Mouse (Mus musculus) forebrain, embryonic 12.5 days (tissue): Measurements from ENCODE around the gene Alg2. TPM values are rescaled to one million over a fixed set of nuclear protein-coding genes. Genes with fewer than 3 reads are reported as not detected.

Source experiments
- ATAC-seq: fragments of 200-750 bp; cut with Nextera tagmentation; 2 replicates; pipeline ENCODE4 v1.8.0; 2017; ENCODE audit warnings: moderate TSS enrichment; ENCODE audit not compliant: low FRiP score
- H3K27ac ChIP-seq: fragments of 300-500 bp; sonication (generic); 2 replicates; pipeline ENCODE4 v1.5.1; 2016; ENCODE audit warnings: mild to moderate bottlenecking
- H3K27me3 ChIP-seq: fragments of 300-500 bp; sonication (generic); 2 replicates; pipeline ENCODE4 v1.6.1; 2016; ENCODE audit warnings: mild to moderate bottlenecking
- H3K36me3 ChIP-seq: fragments of 300-500 bp; sonication (generic); replicated peaks from 2 replicates; pipeline ENCODE4 v1.6.1; 2016; ENCODE audit warnings: mild to moderate bottlenecking
- H3K4me1 ChIP-seq: fragments of 300-500 bp; sonication (generic); 2 replicates; pipeline ENCODE4 v1.6.1; 2016
- H3K4me2 ChIP-seq: fragments of 300-500 bp; sonication (generic); 2 replicates; pipeline ENCODE4 v1.6.1; 2016; ENCODE audit warnings: mild to moderate bottlenecking, moderate library complexity
- H3K4me3 ChIP-seq: fragments of 300-500 bp; sonication (generic); replicated peaks from 2 replicates; pipeline ENCODE4 v1.5.1; 2016; ENCODE audit warnings: mild to moderate bottlenecking
- H3K9ac ChIP-seq: fragments of 300-500 bp; sonication (generic); 2 replicates; pipeline ENCODE4 v1.6.1; 2016; ENCODE audit warnings: mild to moderate bottlenecking
- H3K9me3 ChIP-seq: fragments of 300-500 bp; sonication (generic); 2 replicates; pipeline ENCODE4 v1.6.1; 2016
- WGBS: fragments of 180-500 bp; shearing (Covaris S2); methylation state at CpG from one replicate; pipeline ENCODE4 v1.1.7; 2016; 5-methylcytosine and 5-hydroxymethylcytosine counted together
- polyA plus RNA-seq: library from polyadenylated mRNA; unstranded; fragments of >200 nt; fragmentation: Nextera tagmentation; extraction: Ambion mirVana; gene quantifications from 2 replicates; pipeline ENCODE4 v1.2.1, GENCODE M21; 2016

Alg2 gene
- polyA plus RNA-seq = 136 and 143 TPM in 2 replicates

DNA sequence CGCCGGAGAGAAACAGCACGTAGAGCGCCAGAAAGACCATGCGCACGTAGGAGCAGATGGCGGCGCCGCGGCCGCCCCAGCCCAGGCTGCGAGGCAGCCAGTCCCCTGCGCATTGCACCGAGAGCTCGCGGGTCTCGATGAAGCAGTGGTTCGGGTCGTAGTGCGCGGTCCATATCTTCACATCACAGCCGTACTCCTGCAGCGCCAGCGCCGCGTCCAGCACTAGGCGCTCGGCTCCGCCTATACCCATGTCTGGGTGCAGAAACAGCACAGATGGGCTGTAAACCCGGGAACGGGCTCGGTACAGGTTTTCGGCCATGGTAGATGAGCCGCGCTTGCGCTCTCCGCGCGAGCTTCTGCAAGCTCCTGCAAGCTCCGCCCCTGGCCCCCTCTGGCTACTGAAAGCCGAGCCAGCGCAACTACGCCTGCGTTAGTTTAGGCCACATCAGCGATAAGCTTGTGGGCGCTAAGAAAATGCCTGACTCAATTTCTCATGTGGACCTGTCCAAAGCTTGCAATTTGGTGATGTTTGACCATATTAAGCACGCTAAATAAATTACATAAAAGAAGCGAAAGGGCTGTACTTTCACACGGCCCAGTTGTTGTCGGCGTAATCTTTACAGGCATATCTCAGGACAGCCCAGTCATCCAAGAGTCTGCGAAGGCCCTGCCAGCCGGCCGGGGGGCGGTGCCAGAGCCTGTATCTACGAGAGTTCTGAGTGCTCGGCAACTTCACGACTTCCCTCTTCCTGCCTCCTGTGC is at the start of gene Alg2, which contains the start of gene Sec61b:
TSS of gene Alg2 (minus strand) at position 366 of the 762 bp plus-strand sequence.
TSS of gene Sec61b (plus strand) at position 691 of the 762 bp plus-strand sequence.
- ATAC-seq = peak; percentile 96
- Histone ChIP-seq H3K4me2 (peak within 1 kb of the TSS; percentile 72), H3K9ac (peak within 1 kb of the TSS; percentile 90), H3K36me3 (peaks cover 60% of the 10 kb centered on the region), H3K27ac (peak within 1 kb of the TSS; percentile 98), H3K27me3 (no peaks in the 10 kb centered on the region), H3K9me3 (no peaks in the 10 kb centered on the region), H3K4me3 (peak within 1 kb of the TSS; percentile 80), H3K4me1 (peaks cover 25% of the 10 kb centered on the region)
- WGBS = under 1% methylated on average over 56 of the region's 58 CpGs

GRCm38 (mm10) chr4:47521884-47522605 is 47.9 kb upstream of the Alg2 start:
- Histone ChIP-seq H3K9me3 (no peaks in the 10 kb centered on the region), H3K4me1 (peaks cover 10% of the 10 kb centered on the region), H3K9ac (no peak overlapping the region), H3K4me2 (no peak overlapping the region), H3K27ac (no peak overlapping the region), H3K27me3 (no peaks in the 10 kb centered on the region), H3K4me3 (no peak overlapping the region), H3K36me3 (no peaks in the 10 kb centered on the region)
- 84% methylated on average over 6 of the region's 6 CpGs for WGBS
- ATAC-seq = no peak

GRCm38 (mm10) chr4:47520076-47520475 is 45.9 kb upstream of the Alg2 start:
- Histone ChIP-seq H3K9ac (no peak overlapping the region), H3K4me3 (no peak overlapping the region), H3K4me2 (no peak overlapping the region), H3K36me3 (no peaks in the 10 kb centered on the region), H3K27ac (no peak overlapping the region), H3K4me1 (peaks cover 10% of the 10 kb centered on the region), H3K9me3 (no peaks in the 10 kb centered on the region), H3K27me3 (no peaks in the 10 kb centered on the region)
- no peak for ATAC-seq
- 75% methylated on average over 4 of the region's 4 CpGs for WGBS

GRCm38 (mm10) chr4:47518551-47519181 is 44.5 kb upstream of the Alg2 start:
- peaks cover 10% of the 10 kb centered on the region for H3K4me1 ChIP-seq
- no peak overlapping the region for H3K9ac ChIP-seq
- peak; percentile 49; the same call in 1 of the 2 replicates for ATAC-seq
- no peak overlapping the region for H3K4me2 ChIP-seq
- H3K9me3 ChIP-seq = no peaks in the 10 kb centered on the region
- H3K27ac ChIP-seq = peak overlapping the region; percentile 36
- H3K4me3 ChIP-seq = no peak overlapping the region
- no peaks in the 10 kb centered on the region for H3K36me3 ChIP-seq
- no peaks in the 10 kb centered on the region for H3K27me3 ChIP-seq
- 55% methylated on average over 12 of the region's 12 CpGs for WGBS

GRCm38 (mm10) chr4:47504841-47505517 is 30.8 kb upstream of the Alg2 start:
- no peak for ATAC-seq
- 80% methylated on average over 10 of the region's 10 CpGs for WGBS
- Histone ChIP-seq H3K9me3 (no peaks in the 10 kb centered on the region), H3K27ac (no peak overlapping the region), H3K36me3 (no peaks in the 10 kb centered on the region), H3K4me2 (no peak overlapping the region), H3K4me1 (no peaks in the 10 kb centered on the region), H3K9ac (no peak overlapping the region), H3K4me3 (no peak overlapping the region), H3K27me3 (no peaks in the 10 kb centered on the region)

GRCm38 (mm10) chr4:47503045-47503444 is 28.9 kb upstream of the Alg2 start:
- Histone ChIP-seq H3K4me1 (no peaks in the 10 kb centered on the region), H3K36me3 (no peaks in the 10 kb centered on the region), H3K4me3 (no peak overlapping the region), H3K9me3 (no peaks in the 10 kb centered on the region), H3K27ac (no peak overlapping the region), H3K4me2 (no peak overlapping the region), H3K27me3 (no peaks in the 10 kb centered on the region), H3K9ac (no peak overlapping the region)
- ATAC-seq = no peak
- WGBS = 86% methylated on average over 6 of the region's 6 CpGs

GRCm38 (mm10) chr4:47502546-47502971 is 28.4 kb upstream of the Alg2 start:
- Histone ChIP-seq H3K9ac (no peak overlapping the region), H3K9me3 (no peaks in the 10 kb centered on the region), H3K36me3 (no peaks in the 10 kb centered on the region), H3K27ac (no peak overlapping the region), H3K4me1 (no peaks in the 10 kb centered on the region), H3K4me3 (no peak overlapping the region), H3K27me3 (no peaks in the 10 kb centered on the region), H3K4me2 (no peak overlapping the region)
- ATAC-seq = no peak
- WGBS = 29% methylated on average over 4 of the region's 4 CpGs

DNA sequence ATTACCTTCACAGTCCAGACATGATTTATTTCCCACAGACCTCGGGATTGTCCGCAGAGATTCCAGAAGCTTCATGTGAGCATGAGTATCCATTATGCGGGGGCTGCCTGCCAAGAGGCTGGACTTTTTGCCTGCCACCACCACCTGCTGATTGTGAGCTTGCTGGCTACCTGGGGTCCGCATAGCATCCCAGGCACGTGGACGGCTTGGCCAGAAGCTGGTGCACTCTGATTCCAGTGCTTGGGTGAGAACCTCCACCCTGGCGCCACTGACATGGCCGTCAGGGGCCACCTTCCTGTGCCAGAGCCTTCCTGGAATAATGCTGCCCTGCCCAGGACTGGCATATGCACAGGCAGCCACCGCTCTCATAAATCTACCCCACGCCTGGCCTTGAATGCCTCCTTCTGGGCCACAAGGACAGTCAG is 25.0 kb upstream of the Alg2 start:
- ATAC-seq = no peak
- Histone ChIP-seq H3K9me3 (no peaks in the 10 kb centered on the region), H3K27ac (no peak overlapping the region), H3K9ac (no peak overlapping the region), H3K4me2 (no peak overlapping the region), H3K27me3 (no peaks in the 10 kb centered on the region), H3K4me1 (no peaks in the 10 kb centered on the region), H3K36me3 (no peaks in the 10 kb centered on the region), H3K4me3 (no peak overlapping the region)
- 81% methylated on average over 10 of the region's 10 CpGs for WGBS

DNA sequence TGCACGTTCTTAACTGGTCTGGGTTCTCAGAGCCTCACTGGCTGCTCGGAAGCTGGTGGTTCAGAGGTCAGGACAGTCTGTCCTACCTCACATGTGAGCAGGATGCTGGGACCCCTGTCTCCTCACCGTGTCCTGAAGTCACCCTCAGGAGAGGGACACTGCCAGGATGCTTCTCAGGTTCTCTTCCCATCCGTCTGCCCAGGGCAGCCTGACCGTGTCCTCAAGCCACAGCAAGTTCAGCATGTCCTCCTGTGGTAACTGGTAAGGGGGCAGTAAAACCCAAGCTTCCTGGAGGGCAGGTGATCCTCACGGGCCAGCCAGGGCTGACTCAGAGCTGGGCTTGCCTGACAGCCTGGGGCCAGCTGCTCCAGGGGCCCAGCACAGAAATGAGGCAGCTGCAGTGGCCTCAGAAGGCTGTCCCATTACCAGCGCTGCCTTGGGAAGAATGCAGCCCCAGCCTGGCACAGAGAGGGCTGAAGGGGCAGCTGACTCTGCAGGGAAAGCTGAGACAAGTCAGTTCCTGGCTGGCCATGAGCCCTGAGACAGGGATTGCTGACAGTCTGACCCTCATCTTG is 23.8 kb upstream of the Alg2 start:
- no peaks in the 10 kb centered on the region for H3K36me3 ChIP-seq
- no peaks in the 10 kb centered on the region for H3K4me1 ChIP-seq
- H3K4me3 ChIP-seq = no peak overlapping the region
- H3K27ac ChIP-seq = no peak overlapping the region
- no peak for ATAC-seq
- 76% methylated on average over 7 of the region's 7 CpGs for WGBS
- no peak overlapping the region for H3K9ac ChIP-seq
- no peaks in the 10 kb centered on the region for H3K27me3 ChIP-seq
- no peak overlapping the region for H3K4me2 ChIP-seq
- no peaks in the 10 kb centered on the region for H3K9me3 ChIP-seq

DNA sequence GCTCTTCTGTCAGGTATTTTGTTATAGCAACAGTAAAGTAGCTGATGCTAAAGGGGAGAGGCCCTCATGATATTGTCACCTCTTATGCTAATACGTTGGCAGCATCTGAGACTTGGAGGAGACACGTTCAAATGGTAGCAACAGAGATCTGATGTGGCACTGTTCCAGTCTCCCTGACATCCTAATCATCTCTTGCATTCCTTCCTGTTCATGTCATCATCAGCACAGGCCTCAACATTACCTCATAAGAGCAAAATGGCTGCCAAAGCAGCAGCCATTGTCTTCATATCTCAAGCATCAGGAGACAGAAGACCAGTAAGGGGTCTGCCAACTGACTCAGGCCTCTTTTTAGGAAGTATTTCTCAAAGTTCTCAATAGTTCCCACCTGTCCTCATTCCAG is 20.6 kb upstream of the Alg2 start:
- H3K27ac ChIP-seq = no peak overlapping the region
- H3K9me3 ChIP-seq = no peaks in the 10 kb centered on the region
- no peaks in the 10 kb centered on the region for H3K36me3 ChIP-seq
- no peak overlapping the region for H3K4me2 ChIP-seq
- peaks cover 17% of the 10 kb centered on the region for H3K4me1 ChIP-seq
- H3K4me3 ChIP-seq = no peak overlapping the region
- no peak overlapping the region for H3K9ac ChIP-seq
- ATAC-seq = no peak
- H3K27me3 ChIP-seq = no peaks in the 10 kb centered on the region
- 77% methylated on average over 2 of the region's 2 CpGs for WGBS

DNA sequence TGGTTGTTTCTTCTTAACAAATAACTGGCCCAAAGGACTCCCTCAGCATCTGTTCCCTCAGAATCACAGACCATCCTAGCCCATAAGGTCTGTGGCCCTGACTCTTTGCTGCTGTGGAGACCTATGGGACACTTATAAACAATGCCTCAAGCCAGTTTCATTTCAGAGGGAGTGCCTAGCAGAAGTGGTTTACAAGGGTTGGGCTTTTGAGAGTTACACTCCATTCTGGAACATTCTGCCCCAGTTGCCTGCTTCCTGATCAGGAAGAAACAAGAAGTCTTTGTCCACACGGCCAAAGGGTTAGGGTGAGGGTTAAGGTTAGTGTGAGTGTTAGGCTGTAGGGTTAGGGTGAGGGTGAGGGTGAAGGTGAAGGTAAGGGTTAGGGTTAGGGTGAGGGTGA is 20.0 kb upstream of the Alg2 start:
- H3K4me2 ChIP-seq = no peak overlapping the region
- H3K4me3 ChIP-seq = no peak overlapping the region
- H3K27ac ChIP-seq = no peak overlapping the region
- WGBS = 73% methylated on average over 1 of the region's 1 CpGs
- peaks cover 17% of the 10 kb centered on the region for H3K4me1 ChIP-seq
- no peaks in the 10 kb centered on the region for H3K27me3 ChIP-seq
- no peak for ATAC-seq
- H3K36me3 ChIP-seq = no peaks in the 10 kb centered on the region
- H3K9me3 ChIP-seq = no peaks in the 10 kb centered on the region
- H3K9ac ChIP-seq = no peak overlapping the region

DNA sequence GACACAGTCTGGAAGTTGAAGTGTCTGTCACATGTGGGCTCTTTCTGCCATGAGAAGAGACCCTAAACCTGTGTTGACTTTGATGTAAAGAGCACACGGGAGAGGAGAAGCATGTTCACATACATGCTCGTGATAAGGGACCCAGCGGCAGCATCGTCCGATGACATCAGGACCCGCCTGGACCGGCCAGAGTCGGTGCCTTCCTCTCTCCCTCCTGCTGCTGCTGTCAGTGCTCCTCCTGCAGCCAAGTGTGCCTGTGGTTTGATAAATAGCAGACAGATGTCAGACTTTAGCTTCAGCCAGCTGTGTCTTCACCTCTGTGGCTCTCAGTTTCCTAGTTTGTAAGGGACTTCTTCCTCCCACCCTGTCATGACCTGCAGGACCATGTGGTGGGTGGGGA is 19.3 kb upstream of the Alg2 start:
- H3K27ac ChIP-seq = no peak overlapping the region
- WGBS = 89% methylated on average over 8 of the region's 8 CpGs
- H3K36me3 ChIP-seq = no peaks in the 10 kb centered on the region
- no peak for ATAC-seq
- H3K9ac ChIP-seq = no peak overlapping the region
- no peak overlapping the region for H3K4me3 ChIP-seq
- H3K9me3 ChIP-seq = no peaks in the 10 kb centered on the region
- H3K4me1 ChIP-seq = peaks cover 17% of the 10 kb centered on the region
- H3K4me2 ChIP-seq = no peak overlapping the region
- no peaks in the 10 kb centered on the region for H3K27me3 ChIP-seq
